Mouse (Mus musculus) bone marrow macrophage, adult 2 months (primary cell): ENCODE results near the gene Vim.

Source experiments
- CTCF ChIP-seq: IDR thresholded peaks from 2 replicates; pipeline ENCODE4 v1.5.1; 2012; ENCODE audit warnings: low read depth, mild to moderate bottlenecking, low read length, moderate library complexity
- POLR2A ChIP-seq: IDR thresholded peaks from 2 replicates; pipeline ENCODE4 v1.6.1; 2012; ENCODE audit warnings: mild to moderate bottlenecking, low read depth, low read length, borderline replicate concordance

DNA sequence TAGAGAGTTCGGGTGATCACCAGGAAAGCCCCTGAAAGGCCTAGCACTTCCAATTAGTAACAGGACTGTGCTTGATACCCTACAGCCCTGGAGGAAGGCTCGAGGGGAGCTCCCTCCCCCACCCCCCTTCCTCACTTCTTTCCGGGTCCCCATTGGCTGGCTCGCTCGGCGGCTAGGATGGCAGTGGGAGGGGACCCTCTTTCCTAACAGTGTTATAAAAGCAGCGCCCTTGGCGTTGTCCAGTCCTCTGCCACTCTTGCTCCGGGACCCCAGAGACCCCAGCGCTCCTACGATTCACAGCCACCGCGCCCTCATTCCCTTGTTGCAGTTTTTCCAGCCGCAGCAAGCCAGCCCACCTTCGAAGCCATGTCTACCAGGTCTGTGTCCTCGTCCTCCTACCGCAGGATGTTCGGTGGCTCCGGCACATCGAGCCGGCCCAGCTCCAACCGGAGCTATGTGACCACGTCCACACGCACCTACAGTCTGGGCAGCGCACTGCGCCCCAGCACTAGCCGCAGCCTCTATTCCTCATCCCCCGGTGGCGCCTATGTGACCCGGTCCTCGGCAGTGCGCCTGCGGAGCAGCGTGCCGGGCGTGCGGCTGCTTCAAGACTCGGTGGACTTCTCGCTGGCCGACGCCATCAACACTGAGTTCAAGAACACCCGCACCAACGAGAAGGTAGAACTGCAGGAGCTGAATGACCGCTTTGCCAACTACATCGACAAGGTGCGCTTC, 506 bp downstream of the Vim start:
- TF ChIP-seq CTCF (no peak), POLR2A (peak; percentile 95)
